Mouse (Mus musculus) thymus, adult 2 months (tissue): Measurements from ENCODE around the gene Spic.

Experiments used
- CTCF ChIP-seq: fragments of 200-500 bp; IDR thresholded peaks from 2 replicates; pipeline ENCODE4 v1.5.1; 2012; ENCODE audit warnings: mild to moderate bottlenecking, control low read depth, low read length, moderate library complexity, borderline replicate concordance; ENCODE audit not compliant: control insufficient read depth, poor library complexity, insufficient read depth; ENCODE audit errors: extremely low read depth
- POLR2A ChIP-seq: fragments of 200-500 bp; IDR thresholded peaks from 2 replicates; pipeline ENCODE4 v1.6.1; 2012; ENCODE audit warnings: mild to moderate bottlenecking, low read length, control low read depth, moderate library complexity; ENCODE audit not compliant: control insufficient read depth, poor library complexity, insufficient read depth; ENCODE audit errors: extremely low read depth

- TF ChIP-seq CTCF (no peak), POLR2A (no peak)
Observed at GRCm38 (mm10) chr10:88700938-88701337, 16.1 kb upstream of the Spic start.
